Mouse (Mus musculus) cerebellum, adult 11 months (tissue): ENCODE data around the gene Ahcyl1.
"Not testable (repeated sequence)": the region's sequence is repeated elsewhere in the genome, so short reads cannot be mapped to it uniquely, and the experiment has no call there.

ENCODE experiments used
- DNase-seq: peaks from one replicate; pipeline ENCODE4 v3.0.0; 2022

Ahcyl1 gene

DNA sequence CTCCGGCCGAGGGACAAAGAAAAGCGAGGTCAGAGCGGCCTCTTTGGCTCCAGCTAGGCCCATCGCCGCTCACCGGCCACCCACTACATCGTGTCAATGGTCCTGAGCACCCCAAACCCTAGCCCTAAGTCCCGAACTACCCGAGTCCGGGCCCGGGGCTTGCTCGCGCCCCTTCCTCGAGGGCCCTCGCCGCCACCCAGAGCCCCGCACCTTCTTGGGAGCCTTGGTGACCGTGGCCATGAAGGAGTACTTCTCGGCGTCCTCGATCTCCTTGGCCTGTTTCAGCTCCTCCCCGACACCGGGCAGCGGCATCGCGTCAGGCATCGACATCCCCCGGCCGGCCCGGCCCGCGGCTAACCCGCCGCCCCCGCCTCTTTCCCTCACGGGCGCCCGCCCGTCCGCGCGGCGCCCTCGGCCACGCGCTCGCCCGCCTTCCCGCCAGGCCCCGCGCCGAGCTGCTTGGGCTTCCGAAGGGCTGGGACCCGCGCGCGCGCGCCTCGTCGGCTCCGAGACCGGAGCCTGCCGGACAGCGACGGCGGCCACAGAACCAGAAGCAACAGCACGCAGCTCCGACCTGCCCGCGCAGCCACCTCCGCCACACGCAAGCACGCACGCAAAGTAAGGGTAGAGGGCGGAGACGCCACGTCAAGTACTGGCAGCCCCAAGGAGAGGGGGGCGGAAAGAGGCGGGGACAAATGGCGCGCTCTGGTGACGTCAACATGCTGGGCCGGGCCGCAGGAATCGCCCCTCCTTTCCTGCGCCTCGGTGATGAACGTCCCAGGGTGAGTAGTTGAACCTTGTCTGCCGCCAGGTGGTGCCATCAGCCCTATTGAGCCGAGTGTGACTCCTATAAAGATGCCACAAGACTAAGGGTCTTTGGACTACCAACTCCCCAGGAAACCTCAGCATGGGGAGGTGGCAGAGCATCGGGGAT, at the start of gene Ahcyl1:
Ahcyl1 (minus strand) TSS at position 613 of the 934 bp plus-strand sequence.
- DNase-seq, result peak; percentile 99

DNA sequence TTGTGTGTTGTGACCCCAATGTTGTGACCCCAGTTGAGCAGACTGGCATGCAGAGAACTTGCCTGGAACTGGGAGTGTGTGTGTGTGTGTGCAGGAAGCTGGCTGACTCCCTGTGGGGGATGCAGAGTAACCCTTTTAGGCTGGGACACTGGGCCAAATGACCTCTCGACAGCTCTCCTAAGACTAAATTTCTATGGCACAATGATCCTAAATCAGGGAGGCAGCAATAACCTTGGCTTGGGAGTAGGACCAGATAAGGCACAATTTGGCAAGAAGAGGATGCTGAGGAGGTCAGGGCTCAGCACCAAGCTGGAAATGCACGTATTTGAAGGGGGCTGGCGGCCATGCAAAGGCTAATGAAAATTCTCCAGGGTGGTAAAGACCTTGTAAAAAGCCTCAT, 49.7 kb upstream of the Ahcyl1 start:
- no peak for DNase-seq

DNA sequence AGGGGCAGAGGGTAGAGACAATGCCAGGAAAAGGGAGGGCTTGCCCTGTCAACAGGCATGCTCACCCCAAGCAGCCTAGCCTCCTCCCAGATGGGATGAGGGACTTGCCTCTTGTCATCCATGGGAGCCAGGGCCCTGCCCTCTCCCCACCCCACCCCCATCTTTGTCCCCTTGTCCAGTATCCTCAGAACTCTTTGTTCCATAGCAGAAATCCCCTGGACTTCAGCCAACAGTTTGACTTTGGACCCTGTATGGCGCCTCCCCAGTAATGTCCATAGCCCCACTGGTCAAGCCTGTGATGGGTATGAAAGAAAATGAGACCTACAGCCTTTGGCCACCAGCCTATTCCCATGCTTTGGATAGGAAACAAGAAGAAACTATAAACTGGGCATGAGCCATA, 47.3 kb upstream of the Ahcyl1 start:
- no peak for DNase-seq

DNA sequence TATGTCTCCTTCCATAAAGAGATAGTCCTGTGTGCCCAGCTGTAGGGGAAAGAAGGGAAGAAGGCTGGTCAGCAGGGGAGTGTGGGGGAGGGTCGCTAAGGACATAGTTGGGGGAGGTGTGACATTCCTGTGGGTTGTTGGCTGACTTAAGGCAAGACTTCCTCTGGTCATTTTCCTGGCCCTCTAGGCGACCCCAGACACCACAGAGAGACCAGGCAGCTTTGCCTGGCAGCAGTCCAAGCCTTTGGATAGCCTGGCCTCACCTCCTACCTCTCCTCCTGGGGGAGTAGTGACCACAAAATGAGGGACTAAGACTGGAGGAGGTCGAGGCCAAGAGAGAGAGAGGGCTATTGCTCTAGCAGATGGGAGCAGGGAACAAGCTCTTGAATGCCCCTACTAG, 46.7 kb upstream of the Ahcyl1 start:
- no peak for DNase-seq

DNA sequence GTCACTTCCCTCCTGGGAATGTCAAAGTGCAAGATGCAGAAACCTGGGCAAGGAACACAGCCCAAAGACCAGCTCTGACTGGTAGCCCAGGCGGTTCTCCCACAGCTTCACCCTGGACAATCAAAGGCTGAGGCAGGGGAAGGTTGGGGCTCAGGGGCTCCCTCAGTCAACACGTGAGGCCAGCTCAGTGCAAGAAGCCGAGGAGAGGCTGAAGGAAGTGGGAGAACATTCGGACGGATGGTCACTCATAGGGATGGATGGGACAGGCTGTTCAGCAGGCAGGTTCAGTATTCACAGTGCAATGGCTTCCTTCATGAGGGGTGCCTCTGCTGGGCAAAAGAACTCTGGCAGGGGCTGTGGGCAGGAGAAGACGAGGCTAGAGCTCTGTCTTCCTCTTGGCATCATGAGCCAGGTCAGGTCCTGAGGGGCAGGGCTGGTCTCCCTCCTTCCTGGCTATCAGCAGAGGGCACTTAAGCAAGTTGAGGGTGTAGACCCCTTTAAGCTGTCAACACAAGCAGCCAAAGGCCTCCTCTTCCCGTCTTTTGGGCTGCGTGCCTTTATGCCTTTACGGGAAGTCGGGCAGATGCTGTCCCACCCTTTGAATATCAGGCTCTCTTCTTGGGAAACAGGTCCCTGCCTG, 45.8 kb upstream of the Ahcyl1 start:
- DNase-seq, result no peak

DNA sequence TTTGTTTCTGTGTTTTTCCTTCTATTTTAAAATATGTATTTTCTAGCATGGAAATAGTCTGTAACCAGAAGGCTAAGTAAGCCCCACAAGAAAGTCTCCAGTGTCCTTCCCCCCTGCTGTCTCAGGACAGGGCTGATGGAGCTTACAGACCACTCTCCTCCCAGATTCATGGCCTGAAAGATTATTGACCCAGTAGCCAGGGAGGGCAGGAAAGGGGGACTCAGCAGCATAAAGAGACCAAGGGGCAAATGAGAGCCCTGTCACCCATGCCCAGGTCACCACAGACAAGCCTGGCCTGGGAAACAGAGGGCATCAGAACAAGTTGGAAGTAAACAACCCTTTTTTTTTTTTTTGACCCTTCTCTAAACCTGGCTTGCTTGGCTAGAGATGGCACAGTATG, 45.0 kb upstream of the Ahcyl1 start:
- DNase-seq, result no peak

DNA sequence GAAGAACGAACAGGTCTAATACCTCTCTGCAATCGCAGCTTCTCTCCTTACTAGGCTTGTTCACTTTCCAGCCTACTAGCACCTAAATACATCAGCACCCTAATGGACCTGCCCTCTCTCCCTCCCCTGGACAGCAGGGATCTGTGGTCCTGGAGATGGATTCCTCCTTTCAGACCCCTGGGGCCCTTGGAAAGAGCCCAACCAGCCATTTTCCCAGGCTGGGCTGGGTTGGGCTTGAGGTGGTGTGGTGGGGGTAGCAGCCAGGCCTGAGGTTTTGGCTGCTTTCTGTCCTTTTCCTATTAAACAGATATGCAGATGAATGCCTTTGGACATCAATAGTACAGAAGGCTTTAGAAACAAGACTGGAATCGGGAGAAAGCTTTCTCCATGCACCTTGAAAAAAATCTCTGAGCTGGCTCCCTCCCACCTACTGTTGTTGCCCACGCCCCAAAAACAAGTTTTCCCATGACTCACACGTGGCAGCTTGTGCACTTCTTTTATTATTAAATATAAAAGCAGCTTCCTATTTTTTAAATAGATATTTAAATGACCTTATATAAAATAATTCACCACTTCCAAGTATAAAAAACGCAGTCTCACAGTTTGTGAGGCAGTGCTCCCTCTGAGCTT, 44.3 kb upstream of the Ahcyl1 start:
- no peak for DNase-seq

DNA sequence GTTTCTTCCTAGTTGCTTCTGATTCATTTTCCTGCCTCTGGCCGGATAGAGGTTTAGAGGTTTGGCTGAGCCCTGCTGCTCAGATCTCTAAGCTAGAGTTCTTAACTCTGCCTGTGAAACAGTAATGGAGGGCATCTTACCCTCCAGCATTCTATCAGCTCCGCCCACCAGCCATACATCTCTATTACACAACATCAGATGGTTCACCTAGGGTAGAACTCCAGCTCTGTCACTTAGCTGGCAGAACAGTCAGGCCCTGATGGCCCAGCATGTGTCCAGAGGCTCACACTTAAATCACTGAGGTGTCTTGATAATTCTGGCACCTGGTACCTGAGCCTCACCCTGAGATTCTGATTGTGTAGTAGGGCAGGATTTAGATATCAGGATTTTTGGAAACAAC, 43.6 kb upstream of the Ahcyl1 start:
- DNase-seq, result no peak

DNA sequence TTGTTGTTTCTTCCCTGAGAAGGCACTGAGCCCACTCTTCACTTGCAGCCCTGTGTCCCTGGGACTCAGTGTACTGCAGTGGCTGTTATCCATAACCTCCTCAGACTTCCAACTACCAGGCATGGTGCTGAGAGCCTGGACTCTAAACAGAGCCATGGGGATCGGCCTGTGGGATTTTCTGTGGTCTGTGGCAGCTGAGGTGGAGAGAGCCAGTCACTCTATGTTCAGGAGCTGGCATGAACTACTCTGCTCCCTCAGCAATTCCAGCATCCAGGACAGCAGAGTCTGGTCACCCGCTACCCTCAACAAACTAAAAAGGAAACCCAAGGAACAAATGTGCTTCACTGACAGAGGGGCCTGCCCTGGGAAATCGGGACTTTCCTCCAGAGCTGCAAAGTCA, 43.1 kb upstream of the Ahcyl1 start:
- DNase-seq, result no peak

DNA sequence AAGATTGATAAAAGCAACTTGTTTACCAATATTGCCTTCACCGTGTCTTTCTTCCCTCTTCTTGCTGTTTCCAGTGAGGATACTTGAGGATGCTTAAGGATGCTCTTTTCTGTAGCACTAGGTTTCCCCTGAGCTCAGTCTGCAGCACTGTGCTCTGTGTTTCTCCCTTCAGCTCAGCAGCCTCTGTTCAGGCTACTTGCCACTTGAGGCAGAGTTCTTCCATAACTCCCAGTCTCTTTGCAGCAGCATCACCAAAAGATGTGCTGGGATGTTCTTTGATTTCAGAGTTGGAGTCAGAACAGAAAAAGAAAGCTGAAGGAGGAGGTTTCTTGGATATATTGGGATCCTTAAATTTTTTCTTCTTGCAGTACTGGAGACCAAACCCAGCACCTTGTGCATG, 42.3 kb upstream of the Ahcyl1 start:
- DNase-seq, result no peak

DNA sequence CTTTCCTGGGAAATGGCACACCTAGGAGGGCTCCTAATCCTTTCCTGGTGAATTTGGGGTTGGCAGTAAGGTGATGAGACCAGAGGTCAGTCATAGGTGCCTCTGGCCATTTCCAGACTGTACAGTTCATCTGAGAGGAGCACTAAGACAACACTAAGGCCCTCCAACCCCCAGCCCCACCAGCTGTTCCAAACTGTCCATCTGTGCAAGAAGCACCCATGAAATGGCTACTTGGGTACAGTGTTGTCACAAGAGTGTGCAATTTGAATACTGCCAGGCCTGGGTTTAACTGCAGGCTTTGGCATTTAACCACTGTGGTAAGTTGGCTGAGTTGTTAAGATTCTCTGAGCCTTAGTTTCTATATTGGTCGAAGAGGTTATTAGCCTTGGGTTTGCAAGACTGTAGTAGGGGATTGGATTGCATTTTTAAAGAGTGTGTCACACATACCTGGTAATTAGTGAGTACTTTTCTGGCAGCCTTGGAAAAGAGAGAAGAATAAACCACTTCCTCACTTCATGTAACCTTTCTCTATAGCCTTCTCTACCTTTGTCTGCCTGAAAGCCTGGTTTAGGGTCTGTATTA, 41.3 kb upstream of the Ahcyl1 start:
- DNase-seq, result no peak

DNA sequence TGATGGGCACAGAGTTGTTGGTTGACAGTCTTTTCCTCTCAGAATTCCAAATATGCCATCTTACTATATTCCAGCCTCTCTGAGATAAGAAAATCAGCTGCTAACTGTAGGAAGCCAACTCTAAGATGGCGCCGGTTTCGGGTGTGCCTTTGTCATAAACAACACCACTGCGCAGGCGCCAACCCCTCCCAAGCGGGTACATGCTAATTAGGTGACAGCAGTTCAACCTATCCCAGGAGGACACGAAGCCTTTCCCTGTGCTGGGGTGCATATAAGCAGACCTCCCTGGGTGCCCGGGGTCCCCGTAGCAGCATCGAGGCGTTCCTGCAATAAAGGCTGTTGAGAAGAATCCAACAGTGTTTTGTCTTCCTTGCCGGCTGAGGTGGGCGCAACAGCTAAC, 39.3 kb upstream of the Ahcyl1 start:
- DNase-seq, result not testable (repeated sequence)

DNA sequence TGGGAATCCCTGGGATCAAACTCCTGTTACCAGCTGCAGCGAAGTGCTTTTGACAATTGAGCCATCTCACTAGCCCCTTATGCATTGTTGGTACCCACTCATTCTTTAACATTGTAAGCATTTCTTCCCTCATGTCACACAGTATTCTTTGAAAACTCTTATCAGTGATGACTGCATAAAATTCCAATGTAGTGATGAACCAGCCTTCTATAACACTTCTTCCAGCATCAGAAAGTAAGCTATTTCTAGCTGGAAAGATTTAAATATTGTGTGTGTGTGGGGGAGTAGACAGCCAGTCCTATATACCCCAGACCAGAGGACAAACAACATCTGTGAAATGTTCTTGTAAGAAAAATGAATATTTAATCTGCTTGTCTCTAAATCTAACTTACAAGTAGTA, 37.0 kb upstream of the Ahcyl1 start:
- DNase-seq, result no peak

DNA sequence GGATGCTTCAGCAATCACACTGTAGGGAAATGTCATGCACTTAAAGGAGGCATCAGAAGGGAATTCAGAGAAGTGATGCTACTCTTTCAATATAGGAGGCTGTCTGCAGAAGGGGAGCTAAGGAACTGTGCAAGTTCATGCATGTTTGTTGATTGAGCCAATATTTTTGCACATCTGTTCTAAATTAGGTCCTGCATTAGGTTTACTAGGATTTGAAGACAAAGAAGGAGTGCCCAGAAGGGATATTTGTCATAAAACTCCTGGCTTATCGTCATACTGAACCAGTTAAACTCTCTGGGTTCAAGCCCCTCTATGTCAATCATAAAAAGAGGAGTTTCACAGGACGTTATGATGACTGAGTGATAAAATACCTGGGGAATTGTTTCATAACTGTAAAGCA, 33.9 kb upstream of the Ahcyl1 start:
- no peak for DNase-seq

DNA sequence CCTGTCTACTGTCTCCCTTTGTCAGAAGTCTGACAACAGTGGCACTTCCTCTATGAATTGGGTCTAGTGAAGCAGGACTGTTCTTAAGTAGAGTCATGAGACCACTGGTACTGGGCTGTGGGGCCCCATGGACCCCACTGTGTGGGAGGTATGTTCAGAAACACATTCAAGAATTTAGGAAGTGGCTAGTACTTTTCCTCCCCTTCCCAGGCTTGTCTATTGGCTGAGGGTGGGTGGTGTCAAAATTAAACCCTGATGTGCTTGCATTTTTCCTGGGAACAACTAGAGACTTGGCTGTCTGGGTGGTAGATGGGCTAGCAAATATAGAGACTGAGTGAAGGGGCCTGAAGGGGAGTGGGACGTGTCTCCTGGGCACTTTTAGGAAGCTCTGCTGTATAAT, 32.1 kb upstream of the Ahcyl1 start:
- DNase-seq, result no peak

DNA sequence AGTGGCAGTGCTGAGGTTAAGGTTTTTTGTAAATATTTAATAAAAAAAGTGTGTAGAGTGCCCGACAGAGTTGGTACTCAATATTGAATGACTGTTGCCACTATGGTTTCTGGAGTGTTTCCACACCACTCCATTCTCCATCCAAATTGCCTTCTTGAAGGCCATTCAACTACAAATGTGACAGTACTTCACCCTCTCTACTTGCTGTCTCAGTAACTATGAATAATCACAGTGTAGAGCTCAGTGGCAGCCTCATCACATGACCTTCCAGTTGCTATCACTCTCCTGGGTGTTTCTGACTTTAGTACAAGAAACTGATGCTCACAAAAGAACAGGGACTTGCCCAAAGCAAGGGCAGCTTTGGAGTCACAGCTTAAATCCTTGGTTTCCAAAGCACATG, 19.6 kb upstream of the Ahcyl1 start:
- DNase-seq, result no peak

DNA sequence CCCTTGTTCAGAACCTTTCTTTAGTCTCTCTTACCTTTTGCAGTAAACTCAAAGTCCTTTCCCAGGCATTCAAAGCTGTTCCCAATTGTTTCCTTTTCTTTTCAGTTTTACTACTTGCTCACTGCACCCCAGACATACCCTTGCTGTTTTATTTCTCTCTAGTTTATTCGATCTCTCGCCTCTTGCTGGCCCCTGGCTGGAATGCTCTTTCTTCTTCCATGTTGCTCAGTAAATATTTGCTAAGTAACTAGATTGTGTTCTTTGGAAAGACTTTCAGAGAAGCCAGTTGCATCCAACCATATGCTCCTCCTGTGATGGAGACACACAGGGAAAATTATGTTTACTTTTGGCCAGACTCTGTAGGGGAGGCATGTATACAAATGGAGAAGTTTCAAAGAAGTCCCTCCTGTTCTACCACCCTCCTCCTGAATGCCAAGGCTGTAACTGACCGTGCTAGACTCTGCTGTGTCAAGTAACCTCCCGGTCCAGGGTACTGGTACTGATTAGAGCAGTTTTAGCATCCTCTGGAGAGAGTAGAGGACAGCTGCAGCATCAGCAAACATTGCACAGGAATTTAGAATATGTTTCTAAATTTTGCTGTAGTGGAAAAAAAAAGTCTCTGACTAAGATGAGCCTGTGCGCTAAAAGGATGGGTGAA, 18.0 kb upstream of the Ahcyl1 start:
- no peak for DNase-seq

DNA sequence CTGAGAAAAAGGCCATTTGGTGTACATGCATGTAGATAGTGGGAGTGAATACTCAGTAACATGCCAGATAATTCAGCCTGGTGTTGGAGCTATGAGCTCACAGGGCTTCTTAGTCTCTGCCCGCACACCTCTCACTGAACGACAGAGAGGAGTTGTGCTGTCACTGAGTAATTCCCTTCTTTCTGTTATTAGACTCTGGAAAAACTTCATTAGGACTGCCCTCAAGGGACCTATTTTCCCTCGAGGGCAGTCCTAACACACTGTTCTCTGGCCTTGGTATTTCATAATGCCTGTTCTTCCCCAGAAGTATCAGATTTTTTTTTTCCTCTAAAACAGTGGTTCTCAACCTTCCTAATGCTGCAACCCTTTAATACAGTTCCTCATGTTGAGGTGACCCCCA, 15.7 kb upstream of the Ahcyl1 start:
- no peak for DNase-seq

DNA sequence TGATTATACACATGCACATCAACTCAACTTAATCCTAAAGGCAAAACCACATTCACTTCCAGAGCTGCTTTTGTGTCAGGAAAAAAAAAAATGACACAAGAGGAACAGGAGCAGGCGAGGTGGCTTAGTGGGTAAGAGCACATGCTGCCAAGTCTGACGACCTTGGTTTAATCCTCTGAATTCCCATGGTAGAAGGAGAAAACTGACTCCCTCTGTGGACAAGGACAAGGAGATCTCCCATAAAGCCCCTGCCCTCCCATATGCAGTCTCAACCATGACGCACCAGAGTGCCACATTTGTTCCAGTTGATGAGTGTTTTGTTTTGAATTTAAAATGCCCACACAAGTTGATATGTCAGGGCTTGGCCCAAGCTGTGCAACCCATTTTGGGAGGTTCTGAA, 12.8 kb upstream of the Ahcyl1 start:
- no peak for DNase-seq

DNA sequence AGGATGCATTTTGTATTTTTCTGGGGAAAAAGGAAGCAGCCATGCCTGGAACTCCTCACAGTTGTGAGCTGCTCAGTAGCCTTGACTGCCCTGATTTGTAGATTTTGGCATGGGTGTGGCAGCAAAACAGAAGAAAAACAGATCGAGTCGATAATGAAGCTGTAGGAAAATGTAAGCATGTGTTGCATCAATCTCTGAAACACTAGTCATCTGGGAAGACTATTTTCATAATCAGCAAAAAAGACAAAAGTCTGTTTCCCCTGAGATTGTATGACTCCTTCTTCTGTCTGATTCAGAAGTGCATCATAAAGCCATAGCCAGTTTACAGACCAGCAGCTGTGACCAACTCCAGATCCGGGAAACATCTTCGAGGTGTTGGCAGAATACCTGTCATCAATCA, 10.9 kb upstream of the Ahcyl1 start:
- no peak for DNase-seq

DNA sequence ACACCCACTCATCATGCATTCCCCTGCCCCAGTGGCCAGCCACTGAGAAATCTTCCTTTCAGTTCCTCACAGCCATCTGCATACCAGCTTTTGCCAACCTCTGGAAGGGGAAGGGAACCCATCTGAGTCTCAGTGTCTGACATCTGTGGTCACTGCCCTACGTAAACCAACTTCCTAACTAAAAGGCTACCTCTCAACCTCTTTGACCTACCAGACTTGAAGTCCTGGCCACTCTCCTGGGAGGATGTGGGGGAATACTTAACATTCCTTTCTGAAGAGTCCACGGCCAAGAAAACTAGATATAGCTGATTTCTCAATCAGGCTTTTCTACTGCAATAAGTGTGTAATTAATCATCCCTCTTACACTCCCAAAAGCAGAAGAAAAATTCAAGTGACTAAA, 9.8 kb upstream of the Ahcyl1 start:
- DNase-seq, result no peak

DNA sequence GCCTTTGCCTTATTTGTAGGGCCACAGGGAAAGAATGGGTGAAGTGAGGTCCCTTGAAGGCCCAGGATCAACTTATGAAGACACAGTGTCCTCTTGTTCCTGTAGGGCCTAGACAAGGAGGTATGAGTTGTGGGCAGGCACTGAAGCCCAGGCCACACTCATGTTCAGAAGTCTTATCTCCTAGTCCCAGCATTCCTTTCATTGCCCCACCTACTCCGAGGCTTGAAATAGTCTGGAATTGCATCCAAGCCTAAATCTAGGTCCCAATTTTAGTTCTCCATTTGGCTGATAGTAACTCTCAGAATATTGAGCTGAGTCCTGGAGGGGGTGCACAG, 8.0 kb upstream of the Ahcyl1 start:
- DNase-seq, result no peak

DNA sequence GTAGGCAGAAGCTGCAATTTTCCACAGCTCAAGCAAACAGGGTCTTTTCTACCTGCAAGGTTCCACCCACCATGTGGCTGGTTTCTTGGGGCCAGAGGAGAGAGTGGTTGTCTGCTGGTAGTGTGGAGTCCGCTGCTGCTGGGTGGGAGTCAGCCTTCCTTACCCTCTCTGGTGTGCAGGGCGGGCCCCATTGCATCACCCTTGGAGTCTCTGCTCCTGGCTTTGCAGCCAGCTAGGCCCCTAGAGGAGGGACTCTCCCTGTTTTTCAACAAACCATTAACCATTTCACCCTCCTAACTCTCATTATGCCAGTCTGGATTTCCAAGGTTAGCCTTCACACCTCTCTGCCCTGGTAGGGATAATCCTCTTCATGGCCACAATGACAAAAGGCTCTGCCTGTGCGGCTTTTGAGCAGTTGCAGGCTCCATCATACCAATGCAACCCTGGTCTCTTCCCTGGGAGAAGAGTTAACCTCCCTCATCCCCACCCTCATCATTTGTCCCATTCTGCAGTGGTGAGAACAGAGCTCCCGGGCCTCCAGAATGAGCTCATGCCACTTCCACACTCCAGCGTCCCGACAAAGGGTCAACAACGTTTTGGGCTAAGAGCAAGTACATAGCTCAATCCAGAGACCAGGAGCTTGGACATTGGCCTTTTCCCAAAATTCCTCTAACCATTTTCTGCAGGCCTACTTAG, 7.5 kb upstream of the Ahcyl1 start:
- DNase-seq, result no peak
